Mouse (Mus musculus): ENCODE measurements at regions not wholly inside any gene's neighbourhood (a gene's known extent, or its start where the extent isn't known, plus 50 kb on each side); places are given as distances from the start of the nearest gene placed in this dataset.
A peak's percentile ranks its signal among the peaks of the same experiment; 100 is the strongest.

DNA sequence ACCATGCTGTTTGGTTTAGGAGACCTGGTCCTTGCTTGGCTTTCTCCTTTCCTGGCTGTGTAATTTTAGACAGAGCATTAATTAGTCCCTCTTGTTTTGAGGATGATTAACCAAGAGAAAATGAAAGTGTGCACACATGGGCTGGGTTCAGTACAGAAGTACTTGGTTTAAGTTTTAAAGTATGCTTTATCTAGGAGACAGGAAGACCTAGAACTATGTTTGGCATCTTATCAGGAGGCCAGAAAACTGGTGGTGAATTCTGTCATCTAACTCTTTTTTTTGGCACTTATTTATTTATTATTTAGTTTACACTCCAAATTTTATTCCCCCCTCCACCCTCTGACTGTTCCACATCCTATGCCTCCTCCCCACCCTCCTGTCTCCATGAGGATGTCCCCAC, 86.6 kb upstream of the Tprg start:
- H3K27ac ChIP-seq (ENCODE audit: control insufficient read depth, low read depth, low read length), result peak overlapping the region; percentile 71

DNA sequence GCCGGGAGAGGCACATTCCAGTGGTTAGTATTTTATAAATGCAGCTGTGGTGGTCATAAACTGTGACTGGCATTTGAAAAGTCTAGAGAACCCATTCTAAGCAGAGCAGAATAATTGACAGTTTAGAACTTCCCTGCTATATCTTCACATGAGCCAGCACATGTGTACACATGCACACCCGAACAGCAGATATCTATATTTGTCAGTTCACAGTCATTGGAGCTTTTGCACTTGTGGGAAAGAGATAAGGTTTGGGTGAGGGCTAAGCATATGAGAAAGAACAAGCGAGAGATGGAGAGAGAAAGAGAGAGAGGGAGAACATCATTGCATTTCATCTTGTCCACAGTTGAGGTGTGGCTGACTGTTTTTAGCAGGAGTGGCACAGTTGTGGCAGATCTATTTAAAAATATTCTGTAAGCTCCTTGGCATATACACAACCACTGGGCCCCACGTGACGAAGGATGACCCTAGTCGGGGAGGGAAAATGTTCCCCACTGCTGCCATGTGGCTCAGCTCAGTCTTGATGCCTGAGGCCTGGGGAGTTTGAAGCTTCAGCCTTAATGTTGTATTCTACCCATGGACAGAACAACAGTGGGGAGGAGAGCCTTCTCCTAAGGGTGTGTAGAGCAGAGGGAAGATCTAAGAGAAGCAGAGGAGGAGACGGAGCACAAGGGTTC, 85.4 kb upstream of the Tprg start:
- Histone ChIP-seq H3K9ac (ENCODE audit: control insufficient read depth, low read depth, low read length, poor library complexity, severe bottlenecking) (no peak overlapping the region), H3K4me1 (ENCODE audit: control insufficient read depth in 1 of 2, insufficient read depth in 2 of 2, low read length in 2 of 2) (peaks cover 9 to 24% of the 10 kb centered on the region in 2 experiments), H3K4me3 (ENCODE audit: control insufficient read depth in 1 of 2, insufficient read depth in 1 of 2, low read depth in 2 of 2, low read length in 2 of 2) (no peak overlapping the region), H3K27ac (ENCODE audit: control insufficient read depth, low read depth, low read length) (peak overlapping the region; percentile 71), H3K79me2 (ENCODE audit: control insufficient read depth, insufficient read depth, low read length, poor library complexity) (no peaks in the 10 kb centered on the region), H3K9me3 (replicated peaks; ENCODE audit: insufficient read depth, low read length) (no peaks in the 10 kb centered on the region), H3K27me3 (ENCODE audit: control insufficient read depth in 1 of 2, insufficient read depth in 2 of 2, low read length in 2 of 2) (no peaks in the 10 kb centered on the region), H3K36me3 (ENCODE audit: control insufficient read depth in 1 of 2, insufficient read depth in 2 of 2, low read length in 2 of 2) (peaks cover 0 to 27% of the 10 kb centered on the region in 2 experiments; a peak in 2 of 4 replicates)
- peak; percentile 81 for DNase-seq (ENCODE audit: low read depth, low spot score)
- TF ChIP-seq POLR2AphosphoS2 (IDR thresholded peaks at IDR 0.05; ENCODE audit: low read length) (no peak), TAL1 (IDR thresholded peaks at IDR 0.05; ENCODE audit: low read length) (peak; percentile 61), GATA1 (IDR thresholded peaks at IDR 0.05; ENCODE audit: low read depth, low read length) (peak; percentile 94), MAX (IDR thresholded peaks at IDR 0.05; ENCODE audit: low read length) (peak; percentile 83), MXI1 (IDR thresholded peaks at IDR 0.05; ENCODE audit: low read depth, low read length) (peak; percentile 86), KAT2A (conservative IDR thresholded peaks at IDR 0.05; ENCODE audit: low read depth, low read length) (no peak), POLR2AphosphoS5 (IDR thresholded peaks at IDR 0.05; ENCODE audit: borderline replicate concordance, low read depth, low read length) (no peak), MAZ (IDR thresholded peaks at IDR 0.05; ENCODE audit: low read depth, low read length) (no peak), ETS1 (IDR thresholded peaks at IDR 0.05; ENCODE audit: low read depth, low read length) (peak; percentile 96), ZKSCAN1 (IDR thresholded peaks at IDR 0.05; ENCODE audit: low read depth, low read length) (no peak), UBTF (IDR thresholded peaks at IDR 0.05; ENCODE audit: borderline replicate concordance, insufficient read depth, low read depth, low read length) (no peak), CTCF (IDR thresholded peaks at IDR 0.05 in 2 of 3, conservative IDR thresholded peaks at IDR 0.05 in 1 of 3; ENCODE audit: control insufficient read depth in 1 of 3, insufficient read depth in 1 of 3, low read depth in 2 of 3, low read length in 3 of 3, poor library complexity in 1 of 3, severe bottlenecking in 1 of 3) (no peak), BHLHE40 (IDR thresholded peaks at IDR 0.05; ENCODE audit: borderline replicate concordance, low read depth, low read length) (peak; percentile 81; the same call in 1 of the 2 replicates), CHD2 (IDR thresholded peaks at IDR 0.05; ENCODE audit: low read length) (no peak), TCF12 (IDR thresholded peaks at IDR 0.05; ENCODE audit: low read depth, low read length) (peak; percentile 91), RAD21 (IDR thresholded peaks at IDR 0.05; ENCODE audit: low read depth, low read length) (no peak), JUND (IDR thresholded peaks at IDR 0.05; ENCODE audit: low read depth, low read length) (no peak), NRF1 (IDR thresholded peaks at IDR 0.05; ENCODE audit: insufficient read depth, low read depth, low read length, poor library complexity, severe bottlenecking) (no peak), MEF2A (IDR thresholded peaks at IDR 0.05; ENCODE audit: extremely low read depth, insufficient replicate concordance, low read depth, low read length, poor library complexity, severe bottlenecking) (0 out of 2 replicates have a peak, but pooled peaks have one; percentile 51), ELF1 (IDR thresholded peaks at IDR 0.05; ENCODE audit: low read depth, low read length) (no peak), MAFK (IDR thresholded peaks at IDR 0.05; ENCODE audit: borderline replicate concordance, low read depth, low read length) (no peak), RCOR1 (IDR thresholded peaks at IDR 0.05; ENCODE audit: low read depth, low read length) (peak; percentile 46; the same call in 1 of the 2 replicates), MYC (IDR thresholded peaks at IDR 0.05; ENCODE audit: low read depth, low read length) (peak; percentile 91; the same call in 1 of the 2 replicates)

More for the DNA sequence above, 86.6 kb upstream of the Tprg start:
- Histone ChIP-seq H3K9me3 (replicated peaks; ENCODE audit: insufficient read depth, low read length) (no peaks in the 10 kb centered on the region), H3K9ac (ENCODE audit: control insufficient read depth, low read depth, low read length, poor library complexity, severe bottlenecking) (peak overlapping the region; percentile 30), H3K4me3 (ENCODE audit: control insufficient read depth in 1 of 2, insufficient read depth in 1 of 2, low read depth in 2 of 2, low read length in 2 of 2) (peak overlapping the region; percentile 43 to 57), H3K79me2 (ENCODE audit: control insufficient read depth, insufficient read depth, low read length, poor library complexity) (no peaks in the 10 kb centered on the region), H3K4me1 (ENCODE audit: control insufficient read depth in 1 of 2, insufficient read depth in 2 of 2, low read length in 2 of 2) (peaks cover 9 to 24% of the 10 kb centered on the region in 2 experiments), H3K36me3 (ENCODE audit: control insufficient read depth in 1 of 2, insufficient read depth in 2 of 2, low read length in 2 of 2) (peaks cover 0 to 27% of the 10 kb centered on the region in 2 experiments; a peak in 2 of 4 replicates), H3K27me3 (ENCODE audit: control insufficient read depth in 1 of 2, insufficient read depth in 2 of 2, low read length in 2 of 2) (no peaks in the 10 kb centered on the region)
- TF ChIP-seq BHLHE40 (IDR thresholded peaks at IDR 0.05; ENCODE audit: borderline replicate concordance, low read depth, low read length) (peak; percentile 37; the same call in 1 of the 2 replicates), ZKSCAN1 (IDR thresholded peaks at IDR 0.05; ENCODE audit: low read depth, low read length) (no peak), MXI1 (IDR thresholded peaks at IDR 0.05; ENCODE audit: low read depth, low read length) (peak; percentile 44; the same call in 1 of the 2 replicates), MEF2A (IDR thresholded peaks at IDR 0.05; ENCODE audit: extremely low read depth, insufficient replicate concordance, low read depth, low read length, poor library complexity, severe bottlenecking) (peak; percentile 68; the same call in 1 of the 2 replicates), CTCF (IDR thresholded peaks at IDR 0.05 in 2 of 3, conservative IDR thresholded peaks at IDR 0.05 in 1 of 3; ENCODE audit: control insufficient read depth in 1 of 3, insufficient read depth in 1 of 3, low read depth in 2 of 3, low read length in 3 of 3, poor library complexity in 1 of 3, severe bottlenecking in 1 of 3) (no peak), CHD1 (IDR thresholded peaks at IDR 0.05; ENCODE audit: low read depth, low read length) (no peak), SIN3A (IDR thresholded peaks at IDR 0.05; ENCODE audit: low read length) (no peak; the same call in 1 of the 2 replicates), TCF12 (IDR thresholded peaks at IDR 0.05; ENCODE audit: low read depth, low read length) (peak; percentile 60; the same call in 1 of the 2 replicates), USF2 (IDR thresholded peaks at IDR 0.05; ENCODE audit: borderline replicate concordance in 1 of 2, insufficient read depth in 1 of 2, low read depth in 1 of 2, low read length in 2 of 2) (no peak), EP300 (IDR thresholded peaks at IDR 0.05; ENCODE audit: low read depth in 1 of 2, low read length in 2 of 2) (peak; percentile 66 to 80), ZNF384 (IDR thresholded peaks at IDR 0.05; ENCODE audit: low read depth, low read length) (peak; percentile 65; the same call in 1 of the 2 replicates), POLR2A (IDR thresholded peaks at IDR 0.05; ENCODE audit: control insufficient read depth in 1 of 2, insufficient read depth in 1 of 2, low read depth in 1 of 2, low read length in 2 of 2, poor library complexity in 1 of 2) (no peak), HCFC1 (IDR thresholded peaks at IDR 0.05; ENCODE audit: low read depth, low read length) (0 out of 2 replicates have a peak, but pooled peaks have one; percentile 37), GATA1 (IDR thresholded peaks at IDR 0.05; ENCODE audit: low read depth, low read length) (peak; percentile 69), ETS1 (IDR thresholded peaks at IDR 0.05; ENCODE audit: low read depth, low read length) (peak; percentile 91)
- DNase-seq (ENCODE audit: low read depth, low spot score), result peak; percentile 42
